Mouse (Mus musculus): ENCODE results near the gene Thbd. TPM values are rescaled to one million over a fixed set of nuclear protein-coding genes. Genes with fewer than 3 reads are reported as not detected.
A peak's percentile ranks its signal among the peaks of the same experiment; 100 is the strongest.

Thbd gene
- polyA plus RNA-seq, 1 experiment from 2014 or later = 16.6 TPM

DNA sequence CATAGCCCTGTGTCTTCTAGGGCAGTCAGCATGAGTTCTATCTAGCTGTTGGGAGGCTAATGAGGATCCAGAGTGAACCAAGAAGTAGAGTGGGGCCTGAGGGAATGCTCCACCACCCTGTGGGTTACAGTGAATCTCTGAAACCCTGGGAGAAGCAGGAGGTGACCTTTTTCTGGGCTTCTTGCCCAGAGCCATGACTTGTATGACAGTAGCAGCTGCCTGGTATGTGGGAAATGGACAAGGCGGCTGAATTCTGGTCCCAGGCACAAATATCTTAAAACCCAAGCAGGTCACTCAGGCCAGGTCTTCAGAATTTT is 10.2 kb downstream of the Thbd start:
- Histone ChIP-seq H3K4me1 (peaks cover 34% of the 10 kb centered on the region), H3K9ac (no peak overlapping the region), H3K4me2 (peak overlapping the region; percentile 26; the same call in 1 of the 2 replicates), H3K36me3 (no peaks in the 10 kb centered on the region), H3K4me3 (no peak overlapping the region), H3K27ac (replicated peaks) (0 out of 2 replicates have a peak overlapping the region, but pooled peaks have one; percentile 12), H3K9me3 (no peaks in the 10 kb centered on the region), H3K27me3 (replicated peaks) (peaks cover 63% of the 10 kb centered on the region)
- 50% methylated on average over 1 of the region's 1 CpGs for WGBS
- ATAC-seq (ENCODE audit: extremely low read depth, insufficient number of reproducible peaks, low FRiP score, low TSS enrichment) = no peak

DNA sequence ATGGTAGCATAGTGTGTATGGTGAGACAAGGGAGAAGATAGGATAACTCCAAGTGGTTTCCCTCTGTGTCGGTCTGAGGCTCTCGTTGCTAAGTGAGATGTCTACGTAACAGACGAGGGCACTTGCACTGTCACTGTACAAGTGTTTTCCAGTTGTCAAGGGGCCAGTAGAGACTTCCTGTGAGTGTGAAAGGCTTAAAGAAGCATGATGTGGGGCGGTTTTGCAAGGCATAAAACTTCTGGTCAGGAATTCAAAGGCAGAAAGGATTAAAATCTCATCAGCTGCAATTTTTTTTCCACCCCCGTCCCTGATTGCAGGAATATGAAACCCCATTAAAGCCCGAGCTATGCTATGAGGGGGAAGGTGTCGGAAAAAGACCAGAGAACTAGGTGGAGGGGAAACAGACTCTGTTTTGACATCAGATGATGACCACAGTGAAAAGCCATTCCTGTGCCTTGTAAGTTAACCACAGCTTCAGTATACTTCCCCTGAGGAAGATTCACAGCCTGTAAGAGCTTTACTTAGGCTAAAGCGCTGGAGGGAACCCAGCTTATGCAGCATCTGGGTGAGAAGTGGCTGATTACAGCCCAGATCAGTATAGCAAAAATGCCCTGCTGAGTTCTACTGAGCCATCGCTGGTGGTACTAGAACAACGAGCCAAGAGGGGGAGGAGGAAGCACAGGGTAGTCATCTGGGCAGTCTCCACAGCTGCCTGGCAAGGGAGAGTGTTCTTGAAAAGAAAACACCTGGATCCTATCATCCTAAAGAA is 10.8 kb downstream of the Thbd start:
- no peaks in the 10 kb centered on the region for H3K9me3 ChIP-seq
- H3K4me1 ChIP-seq = peaks cover 34% of the 10 kb centered on the region
- H3K27ac ChIP-seq (replicated peaks) = peak overlapping the region; percentile 12; the same call in 1 of the 2 replicates
- H3K4me2 ChIP-seq = peak overlapping the region; percentile 26
- peaks cover 68% of the 10 kb centered on the region for H3K27me3 ChIP-seq (replicated peaks)
- no peaks in the 10 kb centered on the region for H3K36me3 ChIP-seq
- ATAC-seq (ENCODE audit: extremely low read depth, insufficient number of reproducible peaks, low FRiP score, low TSS enrichment) = no peak
- 30% methylated on average over 11 of the region's 11 CpGs for WGBS
- H3K4me3 ChIP-seq = no peak overlapping the region
- H3K9ac ChIP-seq = no peak overlapping the region

DNA sequence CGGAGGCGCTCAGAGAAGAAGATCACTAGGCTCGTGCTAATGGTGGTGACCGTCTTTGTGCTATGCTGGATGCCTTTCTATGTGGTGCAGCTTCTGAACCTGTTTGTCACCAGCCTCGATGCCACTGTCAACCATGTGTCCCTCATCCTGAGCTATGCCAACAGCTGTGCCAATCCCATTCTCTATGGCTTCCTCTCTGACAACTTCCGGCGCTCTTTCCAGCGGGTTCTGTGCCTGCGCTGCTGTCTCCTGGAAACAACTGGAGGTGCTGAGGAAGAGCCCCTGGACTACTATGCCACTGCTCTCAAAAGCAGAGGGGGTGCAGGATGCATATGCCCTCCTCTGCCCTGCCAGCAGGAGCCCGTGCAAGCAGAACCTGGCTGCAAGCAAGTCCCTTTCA is 11.8 kb downstream of the Thbd start:
- Histone ChIP-seq H3K27me3 (replicated peaks) (peaks cover 72% of the 10 kb centered on the region), H3K4me2 (peak overlapping the region; percentile 100), H3K4me3 (no peak overlapping the region), H3K4me1 (peaks cover 34% of the 10 kb centered on the region), H3K36me3 (no peaks in the 10 kb centered on the region), H3K27ac (replicated peaks) (no peak overlapping the region), H3K9me3 (no peaks in the 10 kb centered on the region), H3K9ac (no peak overlapping the region)
- 63% methylated on average over 10 of the region's 10 CpGs for WGBS
- ATAC-seq (ENCODE audit: extremely low read depth, insufficient number of reproducible peaks, low FRiP score, low TSS enrichment) = no peak

DNA sequence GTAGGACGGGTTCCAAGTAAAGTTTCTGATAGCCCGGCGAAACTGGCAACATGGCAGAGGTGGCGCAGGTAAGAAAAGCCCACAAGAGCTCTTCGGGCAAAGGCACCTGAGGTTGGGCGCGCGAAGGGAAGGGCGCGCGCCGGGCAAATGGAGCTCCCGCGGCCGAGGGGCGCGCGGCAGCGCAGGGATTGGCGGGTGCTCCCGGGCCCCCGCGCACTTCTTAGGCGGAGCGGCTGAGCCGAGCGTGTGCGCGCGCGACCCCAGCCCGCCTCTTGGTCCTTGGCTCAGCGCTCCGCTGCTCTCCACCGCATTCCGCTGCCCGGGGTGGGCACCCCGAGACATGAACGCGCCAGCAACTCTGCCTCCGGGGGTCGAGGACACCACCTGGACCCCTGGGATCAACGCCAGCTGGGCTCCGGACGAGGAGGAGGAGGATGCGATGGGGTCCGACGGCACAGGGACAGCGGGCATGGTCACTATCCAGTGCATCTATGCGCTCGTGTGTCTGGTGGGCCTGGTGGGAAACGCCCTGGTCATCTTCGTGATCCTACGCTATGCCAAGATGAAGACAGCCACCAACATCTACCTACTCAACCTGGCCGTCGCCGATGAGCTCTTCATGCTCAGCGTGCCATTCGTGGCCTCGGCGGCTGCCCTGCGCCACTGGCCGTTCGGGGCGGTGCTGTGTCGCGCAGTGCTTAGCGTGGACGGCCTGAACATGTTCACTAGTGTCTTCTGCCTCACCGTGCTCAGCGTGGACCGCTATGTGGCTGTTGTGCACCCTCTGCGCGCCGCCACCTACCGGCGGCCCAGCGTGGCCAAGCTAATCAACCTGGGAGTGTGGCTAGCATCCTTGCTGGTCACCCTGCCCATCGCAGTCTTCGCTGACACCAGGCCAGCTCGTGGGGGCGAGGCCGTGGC is 12.6 kb downstream of the Thbd start, which contains the start of gene Sstr4:
Gene Sstr4, plus strand, starts transcription at position 214 of the 921 bp plus-strand sequence.
- Histone ChIP-seq H3K4me1 (peaks cover 34% of the 10 kb centered on the region), H3K27ac (replicated peaks) (no peak within 1 kb of the TSS), H3K9ac (peak within 1 kb of the TSS; percentile 74), H3K9me3 (no peaks in the 10 kb centered on the region), H3K4me2 (peak within 1 kb of the TSS; percentile 100), H3K4me3 (peak within 1 kb of the TSS; percentile 64), H3K36me3 (no peaks in the 10 kb centered on the region), H3K27me3 (replicated peaks) (peaks cover 75% of the 10 kb centered on the region)
- 4% methylated on average over 83 of the region's 83 CpGs for WGBS
- no peak for ATAC-seq (ENCODE audit: extremely low read depth, insufficient number of reproducible peaks, low FRiP score, low TSS enrichment)

DNA sequence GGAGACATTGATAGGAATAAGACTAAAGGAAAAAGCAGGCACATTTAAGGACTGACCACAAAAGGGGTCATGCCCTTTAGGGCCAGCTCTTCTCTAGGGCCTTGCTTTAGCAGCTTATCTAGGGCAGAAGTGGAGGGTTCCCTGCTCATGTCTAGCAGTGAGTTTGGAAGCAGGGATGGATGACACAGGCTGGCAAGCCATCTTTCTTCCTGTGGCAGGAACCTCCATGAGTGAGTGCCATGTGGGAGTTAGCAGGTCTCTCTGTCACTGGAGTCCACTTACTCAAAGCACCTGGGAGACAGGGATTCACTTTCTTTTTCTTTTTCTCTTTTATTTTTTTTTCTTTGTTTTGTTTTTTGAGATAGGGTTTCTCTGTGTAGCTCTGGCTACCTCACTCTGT is 14.1 kb downstream of the Thbd start:
- ATAC-seq (ENCODE audit: extremely low read depth, insufficient number of reproducible peaks, low FRiP score, low TSS enrichment) = no peak
- Histone ChIP-seq H3K9ac (no peak overlapping the region), H3K4me1 (peaks cover 34% of the 10 kb centered on the region), H3K36me3 (no peaks in the 10 kb centered on the region), H3K27me3 (replicated peaks) (peaks cover 69% of the 10 kb centered on the region), H3K4me2 (no peak overlapping the region), H3K9me3 (no peaks in the 10 kb centered on the region), H3K27ac (replicated peaks) (no peak overlapping the region), H3K4me3 (no peak overlapping the region)

DNA sequence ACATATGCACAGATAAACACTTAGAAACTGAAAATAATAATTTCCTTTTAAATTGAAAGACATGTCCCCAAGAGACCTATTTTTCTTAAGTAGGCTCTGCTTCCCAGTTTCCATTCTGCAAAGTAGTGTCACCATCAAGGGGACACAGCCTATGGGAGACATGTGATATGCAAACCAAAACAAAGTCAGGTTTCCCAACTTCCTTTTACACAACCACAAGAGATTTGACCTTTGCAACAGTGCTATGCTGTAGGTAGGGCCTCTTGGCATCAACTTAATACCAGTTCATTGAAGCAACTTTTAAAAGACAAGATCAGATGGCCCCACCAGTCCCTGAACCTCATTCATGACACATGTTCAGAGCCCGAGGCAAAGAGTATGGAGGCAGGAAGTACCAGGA is 14.8 kb downstream of the Thbd start:
- Histone ChIP-seq H3K9ac (no peak overlapping the region), H3K4me2 (no peak overlapping the region), H3K27ac (replicated peaks) (no peak overlapping the region), H3K27me3 (replicated peaks) (peaks cover 63% of the 10 kb centered on the region), H3K9me3 (no peaks in the 10 kb centered on the region), H3K4me1 (peaks cover 32% of the 10 kb centered on the region), H3K4me3 (no peak overlapping the region), H3K36me3 (no peaks in the 10 kb centered on the region)
- WGBS = 52% methylated on average over 1 of the region's 1 CpGs
- no peak for ATAC-seq (ENCODE audit: extremely low read depth, insufficient number of reproducible peaks, low FRiP score, low TSS enrichment)

DNA sequence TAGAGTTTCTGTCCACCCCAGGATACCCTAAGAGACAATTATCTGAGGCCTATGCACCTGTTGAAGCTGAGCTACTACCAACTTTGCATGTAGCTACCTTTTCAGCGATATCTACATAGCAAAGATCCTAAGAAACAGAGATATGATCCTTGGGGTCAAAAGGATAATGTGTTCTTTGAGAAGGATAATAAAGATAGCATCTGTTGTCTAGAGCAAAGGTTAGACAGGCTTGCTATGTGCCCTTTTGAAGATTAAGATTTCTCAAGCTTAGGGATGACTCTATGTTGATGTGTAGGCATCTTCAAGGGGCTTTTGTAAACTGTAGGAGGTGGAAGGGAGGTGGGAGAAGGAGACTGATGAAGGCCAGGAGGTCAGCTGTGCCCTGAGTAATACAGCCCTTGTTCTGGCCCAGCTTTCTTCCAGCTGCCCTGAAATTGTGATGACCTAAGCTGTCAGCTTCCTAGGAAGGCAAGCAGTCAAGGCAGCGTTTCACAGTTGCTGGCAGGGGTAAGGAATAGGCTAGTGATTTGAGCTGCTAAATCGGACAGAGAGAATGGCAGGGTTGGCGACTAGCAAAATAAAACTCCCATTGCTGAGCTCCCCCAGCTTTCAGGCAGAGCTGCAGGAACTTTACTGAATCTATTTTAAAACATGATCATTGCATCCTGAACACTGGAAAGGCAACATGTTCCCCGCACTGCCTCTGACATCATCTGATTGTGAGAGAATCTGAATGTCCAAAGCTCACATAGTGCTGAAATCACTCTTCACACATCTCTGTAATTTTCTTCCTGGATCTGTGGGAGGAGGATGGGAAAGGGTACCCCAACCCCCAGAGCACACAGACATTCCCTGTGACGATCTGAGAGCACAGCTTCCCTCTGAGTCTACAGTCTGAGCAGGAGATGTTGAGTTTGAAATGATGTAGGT is 20.1 kb downstream of the Thbd start:
- no peak overlapping the region for H3K27ac ChIP-seq (replicated peaks)
- no peaks in the 10 kb centered on the region for H3K4me1 ChIP-seq
- ATAC-seq (ENCODE audit: extremely low read depth, insufficient number of reproducible peaks, low FRiP score, low TSS enrichment) = no peak
- H3K4me2 ChIP-seq = no peak overlapping the region
- H3K9me3 ChIP-seq = no peaks in the 10 kb centered on the region
- WGBS = 55% methylated on average over 6 of the region's 6 CpGs
- H3K27me3 ChIP-seq (replicated peaks) = peaks cover 43% of the 10 kb centered on the region
- H3K9ac ChIP-seq = no peak overlapping the region
- H3K4me3 ChIP-seq = no peak overlapping the region
- H3K36me3 ChIP-seq = no peaks in the 10 kb centered on the region

DNA sequence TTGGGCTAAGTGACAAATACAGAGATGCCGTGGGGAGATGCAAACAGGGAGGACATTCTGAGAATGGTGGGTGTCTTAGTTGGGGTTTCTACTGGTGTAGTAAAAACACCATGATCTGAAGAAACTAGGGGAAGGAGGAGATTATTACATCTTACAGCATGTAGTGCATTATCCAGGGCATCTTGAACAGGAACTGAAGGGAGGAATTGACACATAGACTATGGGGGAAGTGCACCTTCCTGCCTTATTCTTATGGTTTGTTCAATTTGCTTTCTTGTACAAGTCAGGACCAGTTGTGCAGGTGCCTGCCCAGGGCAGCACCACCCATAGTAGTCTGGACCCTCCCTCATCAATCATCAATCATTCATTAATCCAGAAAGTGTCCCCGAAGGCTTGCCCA is 21.1 kb downstream of the Thbd start:
- Histone ChIP-seq H3K4me3 (no peak overlapping the region), H3K9me3 (no peaks in the 10 kb centered on the region), H3K27me3 (replicated peaks) (peaks cover 40% of the 10 kb centered on the region), H3K4me1 (no peaks in the 10 kb centered on the region), H3K9ac (no peak overlapping the region), H3K4me2 (no peak overlapping the region), H3K36me3 (no peaks in the 10 kb centered on the region), H3K27ac (replicated peaks) (no peak overlapping the region)
- WGBS = 81% methylated on average over 2 of the region's 2 CpGs
- ATAC-seq (ENCODE audit: extremely low read depth, insufficient number of reproducible peaks, low FRiP score, low TSS enrichment) = no peak

DNA sequence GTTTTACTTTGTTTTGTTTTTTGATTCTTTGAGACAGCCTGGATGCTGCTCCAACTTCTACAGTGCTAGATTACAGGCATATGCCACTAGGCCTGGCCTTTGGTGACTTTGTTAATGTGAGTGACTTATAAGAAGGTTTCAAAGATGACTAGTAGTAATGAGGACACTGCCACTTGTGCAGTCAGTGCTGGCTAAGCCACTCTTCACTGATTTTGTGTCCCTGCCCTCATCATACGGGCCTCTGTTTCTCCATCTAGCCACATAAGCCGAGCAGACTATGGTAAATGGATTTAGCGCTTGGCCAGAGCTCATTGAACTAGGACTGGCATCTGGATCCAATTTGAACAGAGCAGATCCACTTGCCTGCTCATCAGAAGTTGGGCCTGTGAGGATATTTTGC is 21.5 kb downstream of the Thbd start:
- no peak for ATAC-seq (ENCODE audit: extremely low read depth, insufficient number of reproducible peaks, low FRiP score, low TSS enrichment)
- Histone ChIP-seq H3K27ac (replicated peaks) (no peak overlapping the region), H3K36me3 (no peaks in the 10 kb centered on the region), H3K4me2 (no peak overlapping the region), H3K4me1 (no peaks in the 10 kb centered on the region), H3K27me3 (replicated peaks) (peaks cover 44% of the 10 kb centered on the region), H3K4me3 (no peak overlapping the region), H3K9me3 (no peaks in the 10 kb centered on the region), H3K9ac (no peak overlapping the region)
- 82% methylated on average over 3 of the region's 3 CpGs for whole genome bisulfite sequencing

DNA sequence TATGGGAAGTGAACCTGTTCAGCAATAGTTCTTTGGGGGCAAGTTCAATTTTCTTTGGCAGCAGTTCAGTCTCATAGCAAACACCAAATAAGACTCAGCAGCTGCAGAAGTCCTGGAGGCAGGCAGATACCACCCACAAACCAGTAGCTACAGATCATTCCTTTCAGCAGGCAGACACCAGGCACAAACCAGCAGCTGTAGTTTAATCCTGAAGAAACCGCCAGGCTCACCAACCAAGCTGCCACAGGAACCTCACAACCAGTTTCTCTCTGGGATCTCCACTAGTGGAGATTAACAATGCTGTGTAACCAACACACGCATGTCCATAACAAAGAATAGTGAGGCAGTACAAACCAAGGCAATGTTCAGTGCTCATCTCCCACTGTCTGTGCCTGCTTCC is 26.9 kb downstream of the Thbd start:
- no peak overlapping the region for H3K4me2 ChIP-seq
- no peak overlapping the region for H3K4me3 ChIP-seq
- WGBS = 76% methylated on average over 2 of the region's 2 CpGs
- peaks cover 54% of the 10 kb centered on the region for H3K27me3 ChIP-seq (replicated peaks)
- no peaks in the 10 kb centered on the region for H3K9me3 ChIP-seq
- no peak for ATAC-seq (ENCODE audit: extremely low read depth, insufficient number of reproducible peaks, low FRiP score, low TSS enrichment)
- H3K9ac ChIP-seq = no peak overlapping the region
- H3K27ac ChIP-seq (replicated peaks) = no peak overlapping the region
- no peaks in the 10 kb centered on the region for H3K4me1 ChIP-seq
- H3K36me3 ChIP-seq = no peaks in the 10 kb centered on the region

DNA sequence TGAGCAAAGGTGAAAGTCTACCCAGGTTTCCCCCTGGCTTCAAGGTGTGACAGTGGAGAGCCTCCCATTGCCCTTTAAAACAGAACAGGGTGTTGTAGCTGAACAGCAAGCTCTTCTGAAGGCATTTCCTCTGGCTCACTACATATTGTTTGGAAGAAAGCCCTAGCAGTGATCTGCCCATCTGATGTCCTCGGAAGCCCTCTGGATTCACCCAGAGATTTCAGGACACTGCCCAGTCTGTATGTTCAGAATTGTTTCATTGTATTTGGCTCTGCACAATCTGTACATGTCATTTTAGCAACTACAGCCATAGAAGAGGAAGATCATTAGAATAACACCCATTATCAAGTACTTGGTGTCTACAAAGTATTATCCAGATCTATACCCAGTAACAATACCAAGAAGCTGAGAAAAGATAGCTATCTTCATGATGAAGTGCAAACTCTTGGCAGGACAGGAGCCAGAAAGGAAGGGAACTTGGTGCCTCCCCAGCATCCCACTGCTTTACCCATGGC is 28.0 kb downstream of the Thbd start:
- H3K9ac ChIP-seq = no peak overlapping the region
- H3K9me3 ChIP-seq = no peaks in the 10 kb centered on the region
- H3K4me2 ChIP-seq = no peak overlapping the region
- no peaks in the 10 kb centered on the region; the same call in 1 of the 2 replicates for H3K4me1 ChIP-seq
- WGBS = 58% methylated on average over 1 of the region's 1 CpGs
- H3K4me3 ChIP-seq = no peak overlapping the region
- H3K27me3 ChIP-seq (replicated peaks) = peaks cover 63% of the 10 kb centered on the region
- ATAC-seq (ENCODE audit: extremely low read depth, insufficient number of reproducible peaks, low FRiP score, low TSS enrichment) = no peak
- H3K27ac ChIP-seq (replicated peaks) = no peak overlapping the region
- no peaks in the 10 kb centered on the region for H3K36me3 ChIP-seq
